In the genomic region with DNA sequence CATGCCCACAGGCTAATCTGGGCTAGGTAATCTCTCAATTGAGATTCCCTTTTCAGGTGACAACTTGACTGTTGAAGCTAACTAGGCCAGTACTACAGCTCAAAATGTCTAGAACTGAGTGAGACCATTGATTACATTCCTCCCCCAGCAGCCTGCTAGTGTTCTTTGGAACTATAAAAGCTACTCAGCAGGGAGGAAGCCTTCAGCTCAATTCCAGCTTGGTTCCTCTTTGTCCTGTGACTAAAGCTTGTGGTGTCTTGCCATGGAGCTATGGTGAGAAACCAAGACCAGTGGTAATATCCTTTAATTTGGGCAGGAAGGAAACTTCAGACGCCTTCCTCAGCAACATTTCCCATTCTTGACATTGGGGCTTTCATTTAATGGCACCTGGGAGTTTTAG, we compare ENCODE assay signal across 16 mouse cellular contexts. TPM values are rescaled to one million over a fixed set of nuclear protein-coding genes. Genes with fewer than 3 reads are reported as not detected.
"Had no signal": no experiment of that assay in that cellular context is flagged by ENCODE, and none has a peak within 500 bp of the region (broad histone marks: within the 10 kb centered on the region; RNA-seq: fewer than 3 reads in every experiment).

No protein-coding gene starts in this region.

- H3K4me3 ChIP-seq: megakaryocyte, embryonic 14.5 days; midbrain, embryonic 13.5 days; midbrain, embryonic 15.5 days; neural tube, embryonic 12.5 days had no signal

- H3K27me3 ChIP-seq: megakaryocyte, embryonic 14.5 days; midbrain, embryonic 13.5 days; midbrain, embryonic 15.5 days; neural tube, embryonic 12.5 days had no signal

- H3K4me2 ChIP-seq: lung, embryonic 14.5 days; midbrain, embryonic 11.5 days; midbrain, embryonic 13.5 days; midbrain, embryonic 15.5 days; neural tube, embryonic 12.5 days had no signal

- H3K36me3 ChIP-seq: midbrain, embryonic 13.5 days; midbrain, embryonic 15.5 days; neural tube, embryonic 12.5 days had no signal

- H3K27ac ChIP-seq: macrophage; midbrain, embryonic 13.5 days; midbrain, embryonic 15.5 days; neural tube, embryonic 12.5 days had no signal

- H3K9ac ChIP-seq: lung, embryonic 14.5 days; midbrain, embryonic 13.5 days; midbrain, embryonic 15.5 days; neural tube, embryonic 12.5 days had no signal

- ATAC-seq: midbrain, embryonic 13.5 days; midbrain, embryonic 15.5 days had no signal

- H3K4me1 ChIP-seq: megakaryocyte, embryonic 14.5 days; midbrain, embryonic 13.5 days; midbrain, embryonic 15.5 days; neural tube, embryonic 12.5 days had no signal

- DNase-seq: lung, adult 18-20 months; lung, embryonic 14.5 days; lung, postnatal 14 days; lung, postnatal 36 days; right cerebral cortex, postnatal 14 days; spleen, adult 18-20 months; thymus, adult 18-20 months; thymus, postnatal 14 days; thymus, postnatal 4 days had no signal

- H3K9me3 ChIP-seq: megakaryocyte, embryonic 14.5 days; midbrain, embryonic 13.5 days; midbrain, embryonic 15.5 days; neural tube, embryonic 12.5 days had no signal

RNA-seq across cellular contexts. Expression of gene Ccser1, which starts 52.9 kb away (rescaled TPM):
- total RNA-seq: monocyte, adult 5-6 weeks had no signal
- polyA plus RNA-seq: macrophage had no signal
